ENCODE assay signal across 8 mouse cellular contexts in genomic region chr11:4097091-4097621, GRCm38 (mm10). TPM values are rescaled to one million over a fixed set of nuclear protein-coding genes. Genes with fewer than 3 reads are reported as not detected.
DNase-seq lines count a peak whose midpoint lies in the region; ATAC-seq and TF ChIP-seq lines count a peak whose summit lies in the region.

No protein-coding gene starts in this region.

- no peaks in the 10 kb centered on the region for H3K27me3 ChIP-seq in E14TG2a.4 (ENCODE audit: insufficient read depth, low read length)
- no peaks in the 10 kb centered on the region for H3K27me3 ChIP-seq in kidney, postnatal 0 days (ENCODE audit: insufficient read depth, low read length)
- H3K27me3 ChIP-seq in neural tube, embryonic 12.5 days (replicated peaks): no peaks in the 10 kb centered on the region

- peaks cover 39% of the 10 kb centered on the region for H3K36me3 ChIP-seq in E14TG2a.4 (ENCODE audit: insufficient read depth, low read length)
- no peaks in the 10 kb centered on the region for H3K36me3 ChIP-seq in kidney, postnatal 0 days (ENCODE audit: insufficient read depth, low read length)
- no peaks in the 10 kb centered on the region for H3K36me3 ChIP-seq in neural tube, embryonic 12.5 days

- peak overlapping the region; percentile 80 for H3K4me2 ChIP-seq in kidney, postnatal 0 days (ENCODE audit: low read length)
- H3K4me2 ChIP-seq in neural tube, embryonic 12.5 days (replicated peaks): peak overlapping the region; percentile 90

- peak overlapping the region; percentile 86 for H3K4me3 ChIP-seq in E14TG2a.4 (replicated peaks; ENCODE audit: low read length)
- H3K4me3 ChIP-seq in kidney, postnatal 0 days (replicated peaks; ENCODE audit: low read depth, low read length): peak overlapping the region; percentile 36
- H3K4me3 ChIP-seq in neural tube, embryonic 12.5 days: peak overlapping the region; percentile 46

- intact Hi-C loops in heart, postnatal 36 days (cut with DNase I): loop anchor here (10.0 kb wide), 1 partner anchor 998 kb away; the partner anchor contains the start of genes Ewsr1 and Rhbdd3

- 32% methylated on average over 10 of the region's 10 CpGs for WGBS in kidney, postnatal 0 days
- WGBS in neural tube, embryonic 12.5 days: 32% methylated on average over 10 of the region's 10 CpGs

- TF ChIP-seq CTCF in E14TG2a.4 (conservative IDR thresholded peaks at IDR 0.05; ENCODE audit: low read length): no peak
- TF ChIP-seq CTCF in kidney, postnatal 0 days (IDR thresholded peaks at IDR 0.05; ENCODE audit: low read depth): no peak

- 0 out of 2 replicates have a peak, but pooled peaks have one; percentile 8 for ATAC-seq in erythroid progenitor cell, adult 5-6 weeks (replicated peaks; ENCODE audit: low FRiP score, poor library complexity, severe bottlenecking)
- ATAC-seq in kidney, postnatal 0 days (replicated peaks; ENCODE audit: low FRiP score, low read depth): peak; percentile 14; the same call in 1 of the 2 replicates
- peak; percentile 58 for ATAC-seq in neural tube, embryonic 12.5 days (ENCODE audit: low FRiP score, low read depth)

- H3K4me1 ChIP-seq in E14TG2a.4 (replicated peaks; ENCODE audit: low read depth, low read length): peaks cover 55% of the 10 kb centered on the region
- H3K4me1 ChIP-seq in kidney, postnatal 0 days (replicated peaks; ENCODE audit: insufficient read depth, low read length): peaks cover 13% of the 10 kb centered on the region; the same call in 1 of the 2 replicates
- peaks cover 26% of the 10 kb centered on the region for H3K4me1 ChIP-seq in neural tube, embryonic 12.5 days

- no peaks in the 10 kb centered on the region for H3K9me3 ChIP-seq in E14TG2a.4 (ENCODE audit: low read length)
- no peaks in the 10 kb centered on the region for H3K9me3 ChIP-seq in kidney, postnatal 0 days (replicated peaks; ENCODE audit: low read length)
- no peaks in the 10 kb centered on the region for H3K9me3 ChIP-seq in neural tube, embryonic 12.5 days

- H3K27ac ChIP-seq in kidney, postnatal 0 days: peak overlapping the region; percentile 87
- peak overlapping the region; percentile 74 for H3K27ac ChIP-seq in neural tube, embryonic 12.5 days

- peak overlapping the region; percentile 65 for H3K9ac ChIP-seq in kidney, postnatal 0 days (ENCODE audit: low read depth, low read length)
- H3K9ac ChIP-seq in neural tube, embryonic 12.5 days: peak overlapping the region; percentile 75

- DNase-seq in heart, adult 11 months: peak; percentile 94
- DNase-seq in heart, postnatal 36 days: no peak
- no peak for DNase-seq in kidney, postnatal 0 days (ENCODE audit: low spot score)
- no peak for DNase-seq in frontal cortex, postnatal 36 days (ENCODE audit: low spot score in 2 of 2)
- DNase-seq in gastrocnemius, postnatal 25 days: no peak

RNA-seq across cellular contexts. Expression of gene Mtfp1, which starts 1.9 kb away (rescaled TPM):
- 100 to 1,000 TPM; 115 to 136 TPM for total RNA-seq in heart, postnatal 36 days (2021)
- 4.0 and 10.1 TPM in 2 replicates for total RNA-seq in erythroid progenitor cell, adult 5-6 weeks (2015; ENCODE audit: low replicate concordance)
- total RNA-seq in erythroid progenitor cell, adult 5-6 weeks (2017; ENCODE audit: low replicate concordance): 2.8 and 8.0 TPM in 2 replicates
- polyA plus RNA-seq in kidney, postnatal 0 days (2015; fragmentation: Nextera tagmentation; extraction: Ambion mirVana): 18.6 and 19.9 TPM in 2 replicates
- polyA plus RNA-seq in neural tube, embryonic 12.5 days (2016; fragmentation: Nextera tagmentation; extraction: Ambion mirVana): 4.5 and 5.6 TPM in 2 replicates
- total RNA-seq in gastrocnemius, postnatal 25 days (2021): 10 to 100 TPM; 60.8 to 62.0 TPM

RNA-seq across cellular contexts. Expression of gene Sec14l2, which starts 26.1 kb away (rescaled TPM):
- total RNA-seq in heart, postnatal 36 days (2021): under 1 TPM; 0.69 to 0.87 TPM
- total RNA-seq in erythroid progenitor cell, adult 5-6 weeks (2015; ENCODE audit: low replicate concordance): 13.0 and 17.6 TPM in 2 replicates
- total RNA-seq in erythroid progenitor cell, adult 5-6 weeks (2017; ENCODE audit: low replicate concordance): 41.5 and 46.1 TPM in 2 replicates
- 1.3 and 1.4 TPM in 2 replicates for polyA plus RNA-seq in kidney, postnatal 0 days (2015; fragmentation: Nextera tagmentation; extraction: Ambion mirVana)
- 2.3 and 3.1 TPM in 2 replicates for polyA plus RNA-seq in neural tube, embryonic 12.5 days (2016; fragmentation: Nextera tagmentation; extraction: Ambion mirVana)
- total RNA-seq in gastrocnemius, postnatal 25 days (2021): under 1 TPM; 0.49 to 0.83 TPM

RNA-seq across cellular contexts. Expression of gene Sec14l3, which starts 32.5 kb away (rescaled TPM):
- total RNA-seq in heart, postnatal 36 days (2021): not detected
- total RNA-seq in erythroid progenitor cell, adult 5-6 weeks (2015; ENCODE audit: low replicate concordance): not detected in 2 replicates
- not detected in 2 replicates for total RNA-seq in erythroid progenitor cell, adult 5-6 weeks (2017; ENCODE audit: low replicate concordance)
- not detected in 2 replicates for polyA plus RNA-seq in kidney, postnatal 0 days (2015; fragmentation: Nextera tagmentation; extraction: Ambion mirVana)
- polyA plus RNA-seq in neural tube, embryonic 12.5 days (2016; fragmentation: Nextera tagmentation; extraction: Ambion mirVana): not detected in 2 replicates
- total RNA-seq in gastrocnemius, postnatal 25 days (2021): not detected

RNA-seq across cellular contexts. Expression of gene Rnf215, which starts 37.8 kb away (rescaled TPM):
- 10 to 100 TPM; 14.0 to 15.1 TPM for total RNA-seq in heart, postnatal 36 days (2021)
- 2.9 and 6.3 TPM in 2 replicates for total RNA-seq in erythroid progenitor cell, adult 5-6 weeks (2015; ENCODE audit: low replicate concordance)
- 15.9 and 34.0 TPM in 2 replicates for total RNA-seq in erythroid progenitor cell, adult 5-6 weeks (2017; ENCODE audit: low replicate concordance)
- polyA plus RNA-seq in kidney, postnatal 0 days (2015; fragmentation: Nextera tagmentation; extraction: Ambion mirVana): 29.8 and 30.9 TPM in 2 replicates
- 40.0 and 41.2 TPM in 2 replicates for polyA plus RNA-seq in neural tube, embryonic 12.5 days (2016; fragmentation: Nextera tagmentation; extraction: Ambion mirVana)
- 1 to 10 TPM; 4.9 to 5.0 TPM for total RNA-seq in gastrocnemius, postnatal 25 days (2021)

Comparison
In these comparisons a context has a peak if more than half of its experiments do, and no peak if none do; other contexts are left out.
1. H3K4me3 ChIP-seq: peak in every context shown above with its lines; median percentile 86 in E14TG2a.4; 46 in neural tube, embryonic 12.5 days; 36 in kidney, postnatal 0 days.
2. ATAC-seq: peak in every context shown above with its lines; median percentile 58 in neural tube, embryonic 12.5 days; 14 in kidney, postnatal 0 days; 8 in erythroid progenitor cell, adult 5-6 weeks.
3. RNA of gene Mtfp1, which starts 1.9 kb away (total RNA-seq): 115 to 136 TPM in heart, postnatal 36 days and 60.8 to 62.0 TPM in gastrocnemius, postnatal 25 days; 2.8 to 10.1 TPM in erythroid progenitor cell, adult 5-6 weeks; every median in the first group is over 4 times any median in the second.
4. RNA of gene Sec14l2, which starts 26.1 kb away (total RNA-seq): 13.0 to 46.1 TPM in erythroid progenitor cell, adult 5-6 weeks; 0.69 to 0.87 TPM in heart, postnatal 36 days and 0.49 to 0.83 TPM in gastrocnemius, postnatal 25 days; every median in the first group is over 4 times any median in the second.